Mouse (Mus musculus): Measurements from ENCODE around the gene Bglap.

DNA sequence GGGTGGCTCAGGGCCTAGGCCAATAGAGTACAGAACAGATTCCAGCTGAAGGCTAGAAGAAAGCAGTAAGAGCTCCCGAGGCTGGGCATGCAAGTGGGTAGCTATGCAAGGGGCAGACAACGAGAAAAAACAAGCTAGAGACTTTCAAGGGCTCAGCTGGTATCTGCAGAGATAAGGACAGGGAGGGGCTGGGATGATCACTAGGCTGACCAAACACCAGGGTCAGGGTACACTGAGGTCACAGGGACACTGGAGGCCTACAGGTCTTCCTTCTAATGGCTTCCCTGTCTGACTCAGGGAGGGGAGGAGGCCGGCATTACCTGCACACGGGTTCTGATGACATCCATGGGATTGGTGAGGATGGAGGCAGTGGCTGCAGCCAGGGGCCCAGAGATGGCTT, 31.4 kb upstream of the Bglap start:
- no peak for TF ChIP-seq POLR2A (IDR thresholded peaks at IDR 0.05; ENCODE audit: low read depth, low read length)
- no peak for TF ChIP-seq CTCF (IDR thresholded peaks at IDR 0.05; ENCODE audit: extremely low read depth, insufficient read length, insufficient replicate concordance, low read depth, low read length)
